Mouse (Mus musculus) myocyte (in vitro differentiated cells): ENCODE results near the gene Cadps. TPM values are rescaled to one million over a fixed set of nuclear protein-coding genes. Genes with fewer than 3 reads are reported as not detected.

Source experiments
- H3K27me3 ChIP-seq: one replicate; pipeline ENCODE4 v1.6.1; 2011; ENCODE audit not compliant: control insufficient read depth, insufficient read depth, insufficient read length
- H3K36me3 ChIP-seq: one replicate; pipeline ENCODE4 v1.6.1; 2011; ENCODE audit not compliant: control insufficient read depth, insufficient read depth
- H3K4me2 ChIP-seq: one replicate; pipeline ENCODE4 v1.6.1; 2011; ENCODE audit warnings: low read depth, control low read depth
- H3K4me3 ChIP-seq: one replicate; pipeline ENCODE4 v1.5.1; 2011; ENCODE audit warnings: mild to moderate bottlenecking, control low read depth, moderate library complexity
- H3K79me2 ChIP-seq: one replicate; pipeline ENCODE4 v1.6.1; 2011; ENCODE audit not compliant: control insufficient read depth, insufficient read depth
- H3ac ChIP-seq: one replicate; pipeline ENCODE4 v1.6.1; 2011; ENCODE audit not compliant: control insufficient read depth, insufficient read length
- CEBPB ChIP-seq: IDR thresholded peaks from 2 replicates; pipeline ENCODE4 v1.6.1; 2011; ENCODE audit warnings: mild to moderate bottlenecking, moderate library complexity; ENCODE audit not compliant: poor library complexity, insufficient read depth, severe bottlenecking
- E2F4 ChIP-seq: IDR thresholded peaks from one replicate; pipeline ENCODE4 v1.6.1; 2011; ENCODE audit warnings: mild to moderate bottlenecking, control low read depth, moderate library complexity; ENCODE audit not compliant: insufficient read depth
- MAX ChIP-seq: IDR thresholded peaks from one replicate; pipeline ENCODE4 v1.6.1; 2011; ENCODE audit warnings: low read depth, mild to moderate bottlenecking, control low read depth
- MYOD1 ChIP-seq, 3 experiments: IDR thresholded peaks; one replicate each; pipeline ENCODE4 v1.6.1; 2011; ENCODE audit warnings: control low read depth in 2 of 3, low read depth in 2 of 3, mild to moderate bottlenecking in 2 of 3, moderate library complexity in 1 of 3; ENCODE audit not compliant: insufficient read length in 2 of 3, control insufficient read depth in 1 of 3
- MYOG ChIP-seq, 3 experiments: IDR thresholded peaks; one replicate each; pipeline ENCODE4 v1.6.1; 2011; ENCODE audit warnings: control low read depth in 2 of 3, low read depth in 2 of 3, mild to moderate bottlenecking in 2 of 3; ENCODE audit not compliant: insufficient read length in 2 of 3, control insufficient read depth in 1 of 3, insufficient read depth in 1 of 3
- POLR2A ChIP-seq: IDR thresholded peaks from one replicate; pipeline ENCODE4 v1.6.1; 2011; ENCODE audit warnings: low read depth, mild to moderate bottlenecking, control low read depth, moderate library complexity; ENCODE audit not compliant: insufficient read length
- POLR2AphosphoS2 ChIP-seq: IDR thresholded peaks from one replicate; pipeline ENCODE4 v1.6.1; 2011; ENCODE audit warnings: low read depth, control low read depth; ENCODE audit not compliant: insufficient read length
- REST ChIP-seq: IDR thresholded peaks from one replicate; pipeline ENCODE4 v1.6.1; 2011; ENCODE audit warnings: mild to moderate bottlenecking, control low read depth, moderate library complexity; ENCODE audit not compliant: insufficient read depth, insufficient read length
- SRF ChIP-seq: IDR thresholded peaks from one replicate; pipeline ENCODE4 v1.6.1; 2011; ENCODE audit warnings: low read depth; ENCODE audit not compliant: control insufficient read depth, insufficient read length
- TCF12 ChIP-seq: IDR thresholded peaks from one replicate; pipeline ENCODE4 v1.6.1; 2011; ENCODE audit warnings: mild to moderate bottlenecking, control low read depth; ENCODE audit not compliant: poor library complexity, insufficient read depth, severe bottlenecking
- TCF3 ChIP-seq: IDR thresholded peaks from one replicate; pipeline ENCODE4 v1.6.1; 2011; ENCODE audit warnings: low read depth, control low read depth; ENCODE audit not compliant: insufficient read length
- USF1 ChIP-seq: IDR thresholded peaks from one replicate; pipeline ENCODE4 v1.6.1; 2011; ENCODE audit warnings: low read depth, mild to moderate bottlenecking, control low read depth, moderate library complexity
- polyA plus RNA-seq: library from polyadenylated mRNA; unstranded; fragments of >200 nt; fragmentation: generic; extraction: Trizol; gene quantifications from one replicate; pipeline ENCODE4 v1.2.1, GENCODE M21; 2012; ENCODE audit warnings: missing spikeins

Gene Cadps
- polyA plus RNA-seq, 1 experiment: not detected

DNA sequence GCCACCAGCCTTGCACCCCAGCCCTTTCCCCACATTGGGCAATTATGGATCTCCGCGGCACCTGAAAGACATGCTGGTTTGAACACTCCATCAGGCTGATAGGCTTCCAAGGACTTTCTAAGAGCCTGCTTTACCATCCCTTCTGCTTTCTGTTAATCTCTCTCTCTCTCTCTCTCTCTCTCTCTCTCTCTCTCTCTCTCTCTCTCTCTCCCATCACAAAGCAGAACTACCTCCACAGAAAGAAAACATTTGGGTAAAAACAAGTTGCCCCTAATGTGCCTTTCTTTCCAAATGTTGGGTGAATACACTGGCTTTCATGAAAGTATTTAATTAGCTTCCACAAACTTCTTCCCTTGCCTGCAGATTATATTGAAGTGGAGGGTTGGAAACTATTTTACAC, 474.8 kb downstream of the Cadps start, which contains the start of gene Fezf2:
Fezf2 (minus strand) TSS at position 101 of the 400 bp plus-strand sequence.
- Histone ChIP-seq H3ac (no peak within 1 kb of the TSS), H3K79me2 (no peaks in the 10 kb centered on the region), H3K4me2 (no peak within 1 kb of the TSS), H3K36me3 (no peaks in the 10 kb centered on the region), H3K27me3 (peaks cover 54% of the 10 kb centered on the region), H3K4me3 (no peak within 1 kb of the TSS)
- TF ChIP-seq MYOG (IDR thresholded peaks at IDR 0.05; ENCODE audit: control insufficient read depth in 1 of 3, insufficient read depth in 1 of 3, insufficient read length in 2 of 3, low read depth in 2 of 3) (no peak), USF1 (no peak), CEBPB (no peak), POLR2AphosphoS2 (no peak), SRF (no peak)

DNA sequence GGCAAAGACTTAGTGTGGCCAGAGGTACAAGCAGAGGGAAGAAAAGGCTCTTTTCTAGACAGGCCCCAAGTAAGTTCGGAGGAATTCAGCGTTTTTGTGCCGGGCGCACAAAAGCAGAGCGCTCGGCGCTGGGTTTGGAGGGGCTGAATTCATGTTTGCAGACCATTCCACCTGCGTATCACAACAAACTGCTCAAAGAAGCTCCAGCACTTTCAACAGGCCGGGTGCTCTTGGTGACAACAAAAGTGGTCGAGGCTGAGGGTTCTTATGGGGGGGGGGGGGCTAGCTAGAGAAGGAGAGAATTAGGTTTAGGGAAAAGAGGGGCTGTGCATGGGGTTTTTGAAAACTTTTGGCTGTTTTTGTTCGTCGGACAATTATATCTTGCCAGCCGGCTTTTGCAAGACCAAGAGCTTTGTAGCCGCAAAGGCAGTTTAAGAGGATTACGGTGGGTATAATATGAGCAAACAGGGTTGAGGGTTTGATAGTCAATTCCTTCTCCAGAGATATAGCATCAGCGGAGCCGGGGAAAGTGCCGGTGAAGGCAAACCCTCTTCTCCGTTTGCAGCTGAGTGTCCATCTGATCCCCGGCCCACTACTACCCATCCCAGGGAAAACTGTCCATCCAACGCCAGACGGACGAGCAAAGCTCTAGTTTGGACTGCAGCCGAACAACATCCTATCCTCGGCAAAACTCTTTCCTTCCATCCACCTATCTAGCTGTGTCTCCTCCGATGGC, 475.8 kb downstream of the Cadps start:
- no peak overlapping the region for H3K4me2 ChIP-seq
- no peak overlapping the region for H3ac ChIP-seq
- no peak overlapping the region for H3K4me3 ChIP-seq
- peaks cover 63% of the 10 kb centered on the region for H3K27me3 ChIP-seq
- no peaks in the 10 kb centered on the region for H3K79me2 ChIP-seq
- TF ChIP-seq MAX: no peak
- H3K36me3 ChIP-seq: no peaks in the 10 kb centered on the region

DNA sequence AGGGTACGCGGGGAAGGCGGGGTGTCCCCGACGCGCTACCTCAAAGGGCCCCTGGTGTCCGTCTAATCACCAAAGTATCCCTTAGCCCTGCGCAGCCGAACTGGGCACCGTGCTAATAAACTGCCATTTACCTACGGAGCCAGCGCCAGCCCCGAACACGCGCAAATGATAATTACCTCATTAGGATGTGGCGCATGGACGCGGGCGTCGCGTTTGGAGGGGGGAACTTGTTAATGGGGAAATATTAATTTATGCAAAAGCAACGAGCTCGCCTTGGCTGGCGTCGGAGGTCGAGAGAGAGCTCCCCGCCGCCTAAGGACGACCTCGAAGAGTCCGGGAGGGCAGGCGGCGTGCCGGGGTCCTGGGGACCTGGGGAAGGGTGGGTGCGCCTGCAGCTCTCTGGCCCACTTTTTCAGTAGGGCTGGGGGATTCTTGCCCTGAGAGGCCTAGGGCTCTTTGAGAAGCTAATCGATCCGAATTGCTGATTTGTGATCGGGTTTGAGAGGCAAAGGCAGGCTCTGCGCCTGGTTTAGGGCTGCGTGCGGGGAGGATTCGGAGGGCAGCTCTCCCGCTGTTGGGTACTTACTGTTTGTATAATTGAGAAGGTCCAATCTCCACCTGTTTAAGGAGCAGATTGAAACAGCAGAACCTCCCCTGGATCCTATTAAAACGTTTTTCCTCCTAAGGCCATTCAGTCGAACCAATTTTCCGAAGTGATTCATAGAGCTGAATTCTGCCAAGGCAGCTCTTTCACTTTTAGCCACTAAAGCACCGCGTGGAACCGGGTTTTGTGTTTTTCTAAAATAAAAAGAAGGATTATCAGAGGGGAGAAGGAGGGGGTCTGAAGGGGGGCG, 476.6 kb downstream of the Cadps start:
- H3ac ChIP-seq: no peak overlapping the region
- no peaks in the 10 kb centered on the region for H3K36me3 ChIP-seq
- peaks cover 64% of the 10 kb centered on the region for H3K27me3 ChIP-seq
- TF ChIP-seq SRF (no peak), TCF12 (no peak), E2F4 (no peak), TCF3 (no peak), USF1 (no peak), POLR2A (no peak), CEBPB (no peak), MAX (no peak), MYOD1 (IDR thresholded peaks at IDR 0.05; ENCODE audit: control insufficient read depth in 1 of 3, insufficient read length in 2 of 3, low read depth in 2 of 3) (no peak), REST (no peak), MYOG (IDR thresholded peaks at IDR 0.05; ENCODE audit: control insufficient read depth in 1 of 3, insufficient read depth in 1 of 3, insufficient read length in 2 of 3, low read depth in 2 of 3) (no peak), POLR2AphosphoS2 (no peak)
- H3K79me2 ChIP-seq: no peaks in the 10 kb centered on the region
- no peak overlapping the region for H3K4me2 ChIP-seq
- H3K4me3 ChIP-seq: no peak overlapping the region

DNA sequence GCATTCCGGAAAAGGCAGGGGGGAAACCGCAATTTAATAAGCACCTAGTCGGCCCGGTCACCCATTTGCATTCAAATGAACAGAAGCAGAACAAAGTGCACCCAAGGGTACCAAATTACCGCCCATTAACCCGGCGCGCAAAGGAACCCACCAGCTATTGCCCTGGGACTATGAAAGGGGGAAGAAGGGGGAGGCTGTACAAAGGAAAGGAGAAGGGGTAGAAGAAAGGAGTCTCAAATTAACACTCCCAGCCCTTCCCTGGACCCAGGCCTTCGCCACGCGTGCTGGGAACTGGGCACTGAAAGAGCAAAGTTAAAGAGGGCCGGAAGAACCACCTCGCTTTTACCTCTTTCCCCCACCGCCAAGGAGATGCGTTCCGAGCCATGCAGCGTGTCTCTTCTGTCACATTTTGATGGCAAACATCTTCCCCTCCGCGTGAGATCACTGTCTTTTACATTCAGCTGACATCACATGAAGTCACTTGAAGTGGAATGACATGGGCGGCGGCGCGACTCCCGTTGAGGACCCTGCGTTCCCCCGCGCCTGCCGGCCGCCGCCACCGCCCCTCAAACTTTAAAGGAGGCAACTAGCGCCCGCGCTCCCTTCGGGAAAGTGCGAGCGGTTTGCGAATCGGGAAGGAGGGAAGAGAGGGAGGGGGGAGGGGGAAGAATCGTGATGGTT, 477.5 kb downstream of the Cadps start:
- Histone ChIP-seq H3K36me3 (no peaks in the 10 kb centered on the region), H3ac (no peak overlapping the region), H3K27me3 (peaks cover 63% of the 10 kb centered on the region), H3K79me2 (no peaks in the 10 kb centered on the region), H3K4me2 (no peak overlapping the region), H3K4me3 (no peak overlapping the region)
- no peak for TF ChIP-seq USF1
- TF ChIP-seq E2F4: no peak
- no peak for TF ChIP-seq POLR2AphosphoS2
- no peak for TF ChIP-seq MYOG (IDR thresholded peaks at IDR 0.05; ENCODE audit: control insufficient read depth in 1 of 3, insufficient read depth in 1 of 3, insufficient read length in 2 of 3, low read depth in 2 of 3)
- no peak for TF ChIP-seq REST
- no peak for TF ChIP-seq MAX
- TF ChIP-seq TCF3: no peak
- TF ChIP-seq SRF: no peak
- no peak for TF ChIP-seq POLR2A
- no peak for TF ChIP-seq CEBPB
- TF ChIP-seq MYOD1 (IDR thresholded peaks at IDR 0.05; ENCODE audit: control insufficient read depth in 1 of 3, insufficient read length in 2 of 3, low read depth in 2 of 3): no peak
- no peak for TF ChIP-seq TCF12
